In the genomic region with DNA sequence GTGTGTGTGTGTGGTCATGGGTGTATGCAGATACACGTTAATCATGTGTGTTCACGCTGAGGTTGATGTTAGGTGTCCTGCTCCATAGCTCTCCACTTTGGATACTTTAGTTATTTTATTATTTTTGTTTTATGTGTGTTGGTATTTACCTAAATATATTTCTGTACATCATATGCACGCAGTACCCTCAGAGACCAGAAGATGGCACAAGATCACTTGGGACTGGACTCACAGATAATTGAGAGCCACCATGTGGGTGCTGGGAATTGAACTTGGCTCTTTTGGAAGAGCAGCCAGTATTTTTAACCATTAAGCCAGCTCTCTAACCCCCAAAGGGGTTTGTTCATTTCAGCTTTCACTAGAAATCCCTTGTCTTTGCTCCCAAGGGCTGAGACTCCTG, we compare ENCODE assay signal across 10 mouse cellular contexts. TPM values are rescaled to one million over a fixed set of nuclear protein-coding genes. Genes with fewer than 3 reads are reported as not detected.
A peak's percentile ranks its signal among the peaks of the same experiment; 100 is the strongest.
DNase-seq lines count a peak whose midpoint lies in the region; ATAC-seq and TF ChIP-seq lines count a peak whose summit lies in the region.
"Had no signal": no experiment of that assay in that cellular context is flagged by ENCODE, and none has a peak within 500 bp of the region (broad histone marks: within the 10 kb centered on the region; RNA-seq: fewer than 3 reads in every experiment).

No protein-coding gene starts in this region.

- no peaks in the 10 kb centered on the region for H3K27me3 ChIP-seq in forebrain, postnatal 0 days (ENCODE audit: insufficient read depth, low read length)
- no peaks in the 10 kb centered on the region for H3K27me3 ChIP-seq in forebrain, embryonic 12.5 days
- H3K27me3 ChIP-seq in stomach, postnatal 0 days (ENCODE audit: control insufficient read depth, insufficient read depth, low read length) = no peaks in the 10 kb centered on the region
- H3K27me3 ChIP-seq: heart, embryonic 15.5 days; limb, embryonic 15.5 days had no signal

- peaks cover 40% of the 10 kb centered on the region for H3K36me3 ChIP-seq in forebrain, postnatal 0 days (ENCODE audit: insufficient read depth)
- H3K36me3 ChIP-seq in forebrain, embryonic 12.5 days (replicated peaks) = peaks cover 7% of the 10 kb centered on the region
- 0 out of 2 replicates have a peak, but pooled peaks cover 2% of the 10 kb centered on the region for H3K36me3 ChIP-seq in stomach, postnatal 0 days (ENCODE audit: control insufficient read depth, insufficient read depth, low read length)
- H3K36me3 ChIP-seq: heart, embryonic 15.5 days had no signal

- no peak overlapping the region for H3K27ac ChIP-seq in forebrain, postnatal 0 days (ENCODE audit: low read depth, low read length)
- no peak overlapping the region for H3K27ac ChIP-seq in forebrain, embryonic 12.5 days
- peak overlapping the region; percentile 67 for H3K27ac ChIP-seq in cortical plate, adult 2 months (ENCODE audit: insufficient read depth, low read length)
- H3K27ac ChIP-seq in stomach, postnatal 0 days (replicated peaks) = no peak overlapping the region
- H3K27ac ChIP-seq: heart, embryonic 15.5 days; limb, embryonic 15.5 days had no signal

- ATAC-seq in forebrain, postnatal 0 days = no peak
- no peak for ATAC-seq in forebrain, embryonic 12.5 days (ENCODE audit: low FRiP score)
- ATAC-seq in stomach, postnatal 0 days (ENCODE audit: low FRiP score, low TSS enrichment) = no peak

- no peaks in the 10 kb centered on the region for H3K9me3 ChIP-seq in forebrain, postnatal 0 days (ENCODE audit: low read length)
- no peaks in the 10 kb centered on the region for H3K9me3 ChIP-seq in forebrain, embryonic 12.5 days
- H3K9me3 ChIP-seq in stomach, postnatal 0 days (ENCODE audit: control insufficient read depth, low read length) = no peaks in the 10 kb centered on the region
- H3K9me3 ChIP-seq: heart, embryonic 15.5 days; limb, embryonic 15.5 days had no signal

- no peak overlapping the region for H3K4me2 ChIP-seq in forebrain, postnatal 0 days (ENCODE audit: low read depth)
- H3K4me2 ChIP-seq in forebrain, embryonic 12.5 days = no peak overlapping the region
- H3K4me2 ChIP-seq in stomach, postnatal 0 days (replicated peaks; ENCODE audit: low read depth) = no peak overlapping the region
- H3K4me2 ChIP-seq: heart, embryonic 15.5 days; limb, embryonic 15.5 days had no signal

- no peak for TF ChIP-seq EP300 in stomach, postnatal 0 days (optimal IDR thresholded peaks at IDR 0.05)

- H3K9ac ChIP-seq in forebrain, postnatal 0 days = no peak overlapping the region
- H3K9ac ChIP-seq in forebrain, embryonic 12.5 days = no peak overlapping the region
- H3K9ac ChIP-seq in stomach, postnatal 0 days (ENCODE audit: low read length) = no peak overlapping the region
- H3K9ac ChIP-seq: heart, embryonic 15.5 days; limb, embryonic 15.5 days had no signal

- DNase-seq in forebrain, postnatal 0 days = no peak
- DNase-seq in lung, postnatal 14 days = peak; percentile 28
- no peak for DNase-seq in lung, postnatal 4 days
- no peak for DNase-seq in stomach, postnatal 0 days (ENCODE audit: low spot score)
- no peak for DNase-seq in frontal cortex, postnatal 14 days (ENCODE audit: low spot score in 2 of 2)
- DNase-seq in left cerebral cortex, adult 18-20 months (ENCODE audit: low spot score in 2 of 2) = no peak

- TF ChIP-seq CTCF in forebrain, postnatal 0 days (IDR thresholded peaks at IDR 0.05; ENCODE audit: low read depth) = peak; percentile 54
- TF ChIP-seq CTCF in cortical plate, adult 2 months (IDR thresholded peaks at IDR 0.05; ENCODE audit: extremely low read depth, insufficient read depth, low read length) = 0 out of 2 replicates have a peak, but pooled peaks have one; percentile 6
- peak; percentile 64 for TF ChIP-seq CTCF in stomach, postnatal 0 days (IDR thresholded peaks at IDR 0.05; ENCODE audit: low read depth)

- no peak for TF ChIP-seq POLR2A in cortical plate, adult 2 months (IDR thresholded peaks at IDR 0.05; ENCODE audit: extremely low read depth, insufficient read depth, low read length)

- no peaks in the 10 kb centered on the region for H3K4me1 ChIP-seq in forebrain, postnatal 0 days (ENCODE audit: insufficient read depth)
- peaks cover 16% of the 10 kb centered on the region for H3K4me1 ChIP-seq in forebrain, embryonic 12.5 days
- peaks cover 2% of the 10 kb centered on the region; the same call in 1 of the 2 replicates for H3K4me1 ChIP-seq in cortical plate, adult 2 months (ENCODE audit: control insufficient read depth, insufficient read depth, low read length)
- no peaks in the 10 kb centered on the region for H3K4me1 ChIP-seq in stomach, postnatal 0 days (replicated peaks; ENCODE audit: control insufficient read depth, insufficient read depth)

- whole genome bisulfite sequencing in forebrain, postnatal 0 days = 88% methylated on average over 3 of the region's 3 CpGs
- 79% methylated on average over 3 of the region's 3 CpGs for WGBS in forebrain, embryonic 12.5 days
- WGBS in stomach, postnatal 0 days = 86% methylated on average over 3 of the region's 3 CpGs

- no peak overlapping the region for H3K4me3 ChIP-seq in forebrain, postnatal 0 days (ENCODE audit: low read depth, low read length)
- no peak overlapping the region for H3K4me3 ChIP-seq in forebrain, embryonic 12.5 days (replicated peaks)
- no peak overlapping the region for H3K4me3 ChIP-seq in cortical plate, adult 2 months (ENCODE audit: insufficient read depth, low read length)
- H3K4me3 ChIP-seq in stomach, postnatal 0 days (ENCODE audit: low read depth, low read length) = no peak overlapping the region
- H3K4me3 ChIP-seq: heart, embryonic 15.5 days; limb, embryonic 15.5 days had no signal

RNA-seq across cellular contexts. Expression of gene Otulin, which starts 48.1 kb away (rescaled TPM):
- total RNA-seq in forebrain, postnatal 0 days (2014; rRNA removed) = 26.5 and 27.4 TPM in 2 replicates
- 25.1 and 28.5 TPM in 2 replicates for polyA plus RNA-seq in forebrain, postnatal 0 days (2015; fragmentation: Nextera tagmentation; extraction: Ambion mirVana)
- polyA plus RNA-seq in forebrain, embryonic 12.5 days (2016; fragmentation: Nextera tagmentation; extraction: Ambion mirVana) = 32.5 and 32.7 TPM in 2 replicates
- polyA plus RNA-seq in cortical plate, adult 2 months (2012; rRNA removed) = 23.9 and 24.0 TPM in 2 replicates
- polyA plus RNA-seq in stomach, postnatal 0 days (2015; fragmentation: Nextera tagmentation; extraction: Ambion mirVana) = 23.7 and 24.4 TPM in 2 replicates
- total RNA-seq in left cerebral cortex, adult 18-20 months (2021) = 10 to 100 TPM; 19.7 to 21.5 TPM

Comparison
In these comparisons a context has a peak if more than half of its experiments do, and no peak if none do; other contexts are left out.
1. CTCF ChIP-seq: peak in every context shown above with its lines; median percentile 64 in stomach, postnatal 0 days; 54 in forebrain, postnatal 0 days; 6 in cortical plate, adult 2 months.